Mouse (Mus musculus) bone marrow, adult 2 months (tissue): Measurements from ENCODE around the gene Trpm3.

Experiments used
- CTCF ChIP-seq: fragments of 200-500 bp; IDR thresholded peaks from 2 replicates; pipeline ENCODE4 v1.5.1; 2011; ENCODE audit warnings: low read length, control low read depth; ENCODE audit not compliant: control insufficient read depth, insufficient read depth
- POLR2A ChIP-seq: fragments of 200-500 bp; IDR thresholded peaks from 2 replicates; pipeline ENCODE4 v1.6.1; 2011; ENCODE audit warnings: low read depth, mild to moderate bottlenecking, control low read depth, low read length, borderline replicate concordance; ENCODE audit not compliant: control insufficient read depth

DNA sequence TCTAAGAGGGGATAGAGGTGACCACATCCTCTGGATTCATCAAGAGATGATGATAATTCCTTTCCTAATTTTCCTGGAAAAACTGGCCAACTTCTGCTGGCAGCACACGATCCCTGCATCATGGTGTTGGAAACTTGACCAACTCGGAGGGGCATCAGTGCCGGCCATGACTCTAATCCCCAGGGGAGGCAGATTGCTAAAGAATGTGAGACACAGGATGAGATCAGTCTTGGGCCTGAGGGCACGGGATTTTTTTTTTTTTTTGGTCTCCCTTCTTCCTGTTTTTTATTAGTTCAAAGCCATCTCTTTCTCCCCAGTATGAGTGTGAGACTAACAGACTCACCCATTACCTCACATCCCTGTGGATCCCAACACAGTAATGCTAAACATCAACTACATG is 855.1 kb downstream of the Trpm3 start:
- no peak for TF ChIP-seq CTCF
- no peak for TF ChIP-seq POLR2A
